9 mouse cellular contexts compared by ENCODE assay signal in the genomic region with DNA sequence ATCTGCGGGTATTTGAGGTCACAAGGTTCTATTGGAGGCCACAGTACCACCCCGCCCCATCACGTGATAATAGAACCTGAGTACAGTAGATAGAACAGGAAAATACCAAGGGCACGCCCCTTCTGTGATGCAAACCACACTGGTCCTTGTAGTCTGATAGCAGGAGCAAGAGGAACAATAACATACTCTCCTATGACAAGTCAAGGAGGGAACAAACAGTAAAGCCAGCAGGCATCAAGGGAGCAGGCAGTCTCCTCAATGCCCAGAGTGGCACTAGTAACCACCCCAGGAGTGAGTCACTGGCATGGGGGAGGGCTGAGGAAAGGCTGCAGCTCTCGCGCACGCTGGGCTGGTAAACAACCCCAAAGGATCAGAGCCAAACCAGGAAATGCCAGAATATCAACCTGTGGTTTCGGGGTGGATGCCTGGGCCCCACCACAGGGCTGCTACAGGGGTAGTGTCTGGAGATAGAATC.
DNase-seq lines count a peak whose midpoint lies in the region; ATAC-seq and TF ChIP-seq lines count a peak whose summit lies in the region.
"Had no signal": no experiment of that assay in that cellular context is flagged by ENCODE, and none has a peak within 500 bp of the region (broad histone marks: within the 10 kb centered on the region; RNA-seq: fewer than 3 reads in every experiment).

No protein-coding gene starts in this region.

- no peaks in the 10 kb centered on the region for H3K9me3 ChIP-seq in liver, embryonic 15.5 days (replicated peaks)
- no peaks in the 10 kb centered on the region for H3K9me3 ChIP-seq in stomach, embryonic 16.5 days (replicated peaks; ENCODE audit: control insufficient read depth, low read length)
- H3K9me3 ChIP-seq in forebrain, embryonic 14.5 days (replicated peaks; ENCODE audit: control insufficient read depth, low read length), result no peaks in the 10 kb centered on the region
- no peaks in the 10 kb centered on the region for H3K9me3 ChIP-seq in midbrain, embryonic 16.5 days (replicated peaks; ENCODE audit: control insufficient read depth, low read length, poor library complexity, severe bottlenecking)
- no peaks in the 10 kb centered on the region for H3K9me3 ChIP-seq in hindbrain, embryonic 14.5 days (ENCODE audit: control insufficient read depth, low read length)

- H3K4me3 ChIP-seq in testis, adult 2 months (ENCODE audit: control insufficient read depth, low read depth, low read length), result peak overlapping the region; percentile 86
- no peak overlapping the region for H3K4me3 ChIP-seq in bone marrow macrophage, adult 2 months (ENCODE audit: insufficient read depth, low read length)
- H3K4me3 ChIP-seq in liver, embryonic 15.5 days (replicated peaks), result no peak overlapping the region
- H3K4me3 ChIP-seq in stomach, embryonic 16.5 days (replicated peaks; ENCODE audit: low read length), result no peak overlapping the region
- H3K4me3 ChIP-seq in forebrain, embryonic 14.5 days (ENCODE audit: low read depth, low read length), result no peak overlapping the region
- no peak overlapping the region for H3K4me3 ChIP-seq in midbrain, embryonic 16.5 days (ENCODE audit: low read depth, low read length)
- no peak overlapping the region for H3K4me3 ChIP-seq in hindbrain, embryonic 14.5 days (replicated peaks; ENCODE audit: low read length)
- H3K4me3 ChIP-seq: erythroblast, embryonic 14.5 days had no signal

- ATAC-seq in liver, embryonic 15.5 days (ENCODE audit: insufficient read depth), result peak; percentile 67
- ATAC-seq in stomach, embryonic 16.5 days (ENCODE audit: insufficient read depth, low FRiP score), result peak; percentile 78
- no peak for ATAC-seq in forebrain, embryonic 14.5 days
- no peak for ATAC-seq in midbrain, embryonic 16.5 days
- no peak for ATAC-seq in hindbrain, embryonic 14.5 days (ENCODE audit: low FRiP score)

- peaks cover 11% of the 10 kb centered on the region for H3K4me1 ChIP-seq in testis, adult 2 months (ENCODE audit: control insufficient read depth, insufficient read depth, low read length)
- H3K4me1 ChIP-seq in bone marrow macrophage, adult 2 months (ENCODE audit: control insufficient read depth, insufficient read depth, low read length), result peaks cover 36% of the 10 kb centered on the region
- peaks cover 8% of the 10 kb centered on the region for H3K4me1 ChIP-seq in liver, embryonic 15.5 days (replicated peaks)
- peaks cover 12% of the 10 kb centered on the region; the same call in 1 of the 2 replicates for H3K4me1 ChIP-seq in stomach, embryonic 16.5 days (ENCODE audit: control insufficient read depth, insufficient read depth, low read length)
- no peaks in the 10 kb centered on the region for H3K4me1 ChIP-seq in forebrain, embryonic 14.5 days (ENCODE audit: control insufficient read depth, insufficient read depth, low read length)
- no peaks in the 10 kb centered on the region for H3K4me1 ChIP-seq in midbrain, embryonic 16.5 days (ENCODE audit: control insufficient read depth, insufficient read depth, low read length)
- peaks cover 11% of the 10 kb centered on the region for H3K4me1 ChIP-seq in hindbrain, embryonic 14.5 days (replicated peaks; ENCODE audit: control insufficient read depth, insufficient read depth, low read length)

- peak overlapping the region; percentile 57 for H3K27ac ChIP-seq in testis, adult 2 months (ENCODE audit: control insufficient read depth, insufficient read depth, low read depth, low read length)
- H3K27ac ChIP-seq in bone marrow macrophage, adult 2 months (ENCODE audit: insufficient read depth, low read depth, low read length), result peak overlapping the region; percentile 92
- H3K27ac ChIP-seq in liver, embryonic 15.5 days (replicated peaks), result no peak overlapping the region
- H3K27ac ChIP-seq in stomach, embryonic 16.5 days (ENCODE audit: low read length), result peak overlapping the region; percentile 73
- H3K27ac ChIP-seq in forebrain, embryonic 14.5 days (ENCODE audit: low read depth, low read length), result no peak overlapping the region
- H3K27ac ChIP-seq in midbrain, embryonic 16.5 days (ENCODE audit: low read length), result no peak overlapping the region
- H3K27ac ChIP-seq in hindbrain, embryonic 14.5 days, result no peak overlapping the region

- H3K9ac ChIP-seq in liver, embryonic 15.5 days, result no peak overlapping the region
- H3K9ac ChIP-seq in stomach, embryonic 16.5 days (ENCODE audit: low read length), result no peak overlapping the region
- no peak overlapping the region for H3K9ac ChIP-seq in forebrain, embryonic 14.5 days (ENCODE audit: low read length)
- H3K9ac ChIP-seq in midbrain, embryonic 16.5 days (ENCODE audit: low read depth, low read length), result no peak overlapping the region
- H3K9ac ChIP-seq in hindbrain, embryonic 14.5 days, result no peak overlapping the region

- H3K36me3 ChIP-seq in testis, adult 2 months (ENCODE audit: control insufficient read depth, insufficient read depth, low read length), result no peaks in the 10 kb centered on the region
- H3K36me3 ChIP-seq in liver, embryonic 15.5 days (replicated peaks), result no peaks in the 10 kb centered on the region
- no peaks in the 10 kb centered on the region for H3K36me3 ChIP-seq in stomach, embryonic 16.5 days (ENCODE audit: control insufficient read depth, insufficient read depth, low read length)
- H3K36me3 ChIP-seq in forebrain, embryonic 14.5 days (ENCODE audit: control insufficient read depth, insufficient read depth, low read length), result no peaks in the 10 kb centered on the region
- no peaks in the 10 kb centered on the region for H3K36me3 ChIP-seq in midbrain, embryonic 16.5 days (ENCODE audit: control insufficient read depth, insufficient read depth, low read length)
- no peaks in the 10 kb centered on the region for H3K36me3 ChIP-seq in hindbrain, embryonic 14.5 days (replicated peaks; ENCODE audit: control insufficient read depth, insufficient read depth)

- no peak for TF ChIP-seq CTCF in testis, adult 2 months (IDR thresholded peaks at IDR 0.05; ENCODE audit: control insufficient read depth, insufficient read depth, insufficient replicate concordance, low read depth, low read length)
- TF ChIP-seq CTCF in bone marrow macrophage, adult 2 months (IDR thresholded peaks at IDR 0.05; ENCODE audit: low read depth, low read length), result no peak

- no peak for DNase-seq in testis, postnatal 14 days (ENCODE audit: low spot score)
- DNase-seq in forebrain, embryonic 14.5 days (ENCODE audit: low spot score), result no peak
- DNase-seq in hindbrain, embryonic 14.5 days (ENCODE audit: low spot score), result no peak

- peak overlapping the region; percentile 30; the same call in 1 of the 2 replicates for H3K4me2 ChIP-seq in liver, embryonic 15.5 days
- no peak overlapping the region for H3K4me2 ChIP-seq in stomach, embryonic 16.5 days (ENCODE audit: low read depth, low read length)
- no peak overlapping the region for H3K4me2 ChIP-seq in forebrain, embryonic 14.5 days (ENCODE audit: low read length)
- no peak overlapping the region for H3K4me2 ChIP-seq in midbrain, embryonic 16.5 days (ENCODE audit: low read length)
- H3K4me2 ChIP-seq in hindbrain, embryonic 14.5 days (replicated peaks), result no peak overlapping the region

- H3K27me3 ChIP-seq in testis, adult 2 months (ENCODE audit: control insufficient read depth, insufficient read depth, low read length), result no peaks in the 10 kb centered on the region
- H3K27me3 ChIP-seq in liver, embryonic 15.5 days, result no peaks in the 10 kb centered on the region
- no peaks in the 10 kb centered on the region for H3K27me3 ChIP-seq in stomach, embryonic 16.5 days (ENCODE audit: control insufficient read depth, insufficient read depth, low read length)
- no peaks in the 10 kb centered on the region for H3K27me3 ChIP-seq in forebrain, embryonic 14.5 days (replicated peaks; ENCODE audit: control insufficient read depth, insufficient read depth, low read length)
- H3K27me3 ChIP-seq in midbrain, embryonic 16.5 days (ENCODE audit: control insufficient read depth, insufficient read depth, low read depth, low read length), result no peaks in the 10 kb centered on the region
- H3K27me3 ChIP-seq in hindbrain, embryonic 14.5 days (ENCODE audit: control insufficient read depth, insufficient read depth, low read length), result no peaks in the 10 kb centered on the region

- 18% methylated on average over 8 of the region's 8 CpGs for WGBS in liver, embryonic 15.5 days (ENCODE audit: insufficient replicate concordance)
- 66% methylated on average over 8 of the region's 8 CpGs for WGBS in stomach, embryonic 16.5 days
- WGBS in forebrain, embryonic 14.5 days, result 89% methylated on average over 8 of the region's 8 CpGs
- 87% methylated on average over 8 of the region's 8 CpGs for WGBS in midbrain, embryonic 16.5 days
- 93% methylated on average over 8 of the region's 8 CpGs for WGBS in hindbrain, embryonic 14.5 days

- no peak; the same call in 1 of the 2 replicates for TF ChIP-seq POLR2A in testis, adult 2 months (IDR thresholded peaks at IDR 0.05; ENCODE audit: control insufficient read depth, low read depth, low read length)
- TF ChIP-seq POLR2A in bone marrow macrophage, adult 2 months (IDR thresholded peaks at IDR 0.05; ENCODE audit: borderline replicate concordance, low read depth, low read length), result no peak

Comparison
In these comparisons a context has a peak if more than half of its experiments do, and no peak if none do; other contexts are left out.
1. H3K27ac ChIP-seq: peak in testis, adult 2 months (single experiment), bone marrow macrophage, adult 2 months (single experiment) and stomach, embryonic 16.5 days (single experiment); none in liver, embryonic 15.5 days (single experiment), forebrain, embryonic 14.5 days (single experiment), midbrain, embryonic 16.5 days (single experiment) and hindbrain, embryonic 14.5 days (single experiment).
2. ATAC-seq: peak in liver, embryonic 15.5 days (single experiment) and stomach, embryonic 16.5 days (single experiment); none in forebrain, embryonic 14.5 days (single experiment), midbrain, embryonic 16.5 days (single experiment) and hindbrain, embryonic 14.5 days (single experiment).